Mouse (Mus musculus) G1E (cell line): Measurements from ENCODE around the gene Rab30.

Experiments used
- CTCF ChIP-seq: IDR thresholded peaks from 2 replicates; pipeline ENCODE4 v1.5.1; 2012; ENCODE audit warnings: low read depth, low read length, inconsistent platforms, mixed read lengths
- GATA1 ChIP-seq: IDR thresholded peaks from 2 replicates; pipeline ENCODE4 v1.6.1; 2012; ENCODE audit warnings: borderline replicate concordance, low read length, inconsistent platforms, mixed read lengths

GRCm38 (mm10) chr7:92743325-92743724 lies 1.9 kb downstream of the Rab30 start:
- TF ChIP-seq CTCF: no peak
- no peak for TF ChIP-seq GATA1
